Mouse (Mus musculus): ENCODE measurements at regions not wholly inside any gene's neighbourhood (a gene's known extent, or its start where the extent isn't known, plus 50 kb on each side); places are given as distances from the start of the nearest gene placed in this dataset.

GRCm38 (mm10) chr9:122525621-122526055 is 174.2 kb downstream of the Abhd5 start:
- Histone ChIP-seq H3K27me3 (ENCODE audit: control insufficient read depth, insufficient read depth, low read length) (no peaks in the 10 kb centered on the region), H3K36me3 (ENCODE audit: control insufficient read depth, insufficient read depth, low read length) (no peaks in the 10 kb centered on the region), H3K4me1 (ENCODE audit: control insufficient read depth, insufficient read depth, low read length) (no peaks in the 10 kb centered on the region), H3K4me3 (ENCODE audit: control insufficient read depth, low read depth, low read length) (no peak overlapping the region), H3K27ac (ENCODE audit: control insufficient read depth, insufficient read depth, low read depth, low read length) (no peak overlapping the region)
- TF ChIP-seq POLR2A (IDR thresholded peaks at IDR 0.05; ENCODE audit: control insufficient read depth, low read depth, low read length) (no peak), CTCF (IDR thresholded peaks at IDR 0.05; ENCODE audit: control insufficient read depth, insufficient read depth, insufficient replicate concordance, low read depth, low read length) (no peak)

GRCm38 (mm10) chr9:122528267-122528666 is 176.9 kb downstream of the Abhd5 start:
- Histone ChIP-seq H3K4me1 (ENCODE audit: control insufficient read depth, insufficient read depth, low read length) (no peaks in the 10 kb centered on the region), H3K27ac (ENCODE audit: control insufficient read depth, insufficient read depth, low read depth, low read length) (no peak overlapping the region), H3K27me3 (ENCODE audit: control insufficient read depth, insufficient read depth, low read length) (no peaks in the 10 kb centered on the region), H3K4me3 (ENCODE audit: control insufficient read depth, low read depth, low read length) (no peak overlapping the region), H3K36me3 (ENCODE audit: control insufficient read depth, insufficient read depth, low read length) (no peaks in the 10 kb centered on the region)
- TF ChIP-seq CTCF (IDR thresholded peaks at IDR 0.05; ENCODE audit: control insufficient read depth, insufficient read depth, insufficient replicate concordance, low read depth, low read length) (no peak), POLR2A (IDR thresholded peaks at IDR 0.05; ENCODE audit: control insufficient read depth, low read depth, low read length) (no peak)

GRCm38 (mm10) chr9:122529721-122530120 is 178.3 kb downstream of the Abhd5 start:
- Histone ChIP-seq H3K4me3 (ENCODE audit: control insufficient read depth, low read depth, low read length) (no peak overlapping the region), H3K4me1 (ENCODE audit: control insufficient read depth, insufficient read depth, low read length) (no peaks in the 10 kb centered on the region), H3K36me3 (ENCODE audit: control insufficient read depth, insufficient read depth, low read length) (no peaks in the 10 kb centered on the region), H3K27me3 (ENCODE audit: control insufficient read depth, insufficient read depth, low read length) (no peaks in the 10 kb centered on the region), H3K27ac (ENCODE audit: control insufficient read depth, insufficient read depth, low read depth, low read length) (no peak overlapping the region)
- no peak for TF ChIP-seq CTCF (IDR thresholded peaks at IDR 0.05; ENCODE audit: control insufficient read depth, insufficient read depth, insufficient replicate concordance, low read depth, low read length)
- TF ChIP-seq POLR2A (IDR thresholded peaks at IDR 0.05; ENCODE audit: control insufficient read depth, low read depth, low read length): no peak

GRCm38 (mm10) chr9:122531806-122532205 is 180.4 kb downstream of the Abhd5 start:
- H3K36me3 ChIP-seq (ENCODE audit: control insufficient read depth, insufficient read depth, low read length): no peaks in the 10 kb centered on the region
- no peak overlapping the region for H3K4me3 ChIP-seq (ENCODE audit: control insufficient read depth, low read depth, low read length)
- no peaks in the 10 kb centered on the region for H3K27me3 ChIP-seq (ENCODE audit: control insufficient read depth, insufficient read depth, low read length)
- H3K4me1 ChIP-seq (ENCODE audit: control insufficient read depth, insufficient read depth, low read length): no peaks in the 10 kb centered on the region
- no peak for TF ChIP-seq POLR2A (IDR thresholded peaks at IDR 0.05; ENCODE audit: control insufficient read depth, low read depth, low read length)
- TF ChIP-seq CTCF (IDR thresholded peaks at IDR 0.05; ENCODE audit: control insufficient read depth, insufficient read depth, insufficient replicate concordance, low read depth, low read length): no peak
- H3K27ac ChIP-seq (ENCODE audit: control insufficient read depth, insufficient read depth, low read depth, low read length): no peak overlapping the region

- Histone ChIP-seq H3K4me3 (ENCODE audit: control insufficient read depth, low read depth, low read length) (no peak overlapping the region), H3K27ac (ENCODE audit: control insufficient read depth, insufficient read depth, low read depth, low read length) (no peak overlapping the region), H3K4me1 (ENCODE audit: control insufficient read depth, insufficient read depth, low read length) (no peaks in the 10 kb centered on the region), H3K36me3 (ENCODE audit: control insufficient read depth, insufficient read depth, low read length) (no peaks in the 10 kb centered on the region), H3K27me3 (ENCODE audit: control insufficient read depth, insufficient read depth, low read length) (no peaks in the 10 kb centered on the region)
- TF ChIP-seq POLR2A (IDR thresholded peaks at IDR 0.05; ENCODE audit: control insufficient read depth, low read depth, low read length) (no peak), CTCF (IDR thresholded peaks at IDR 0.05; ENCODE audit: control insufficient read depth, insufficient read depth, insufficient replicate concordance, low read depth, low read length) (no peak)
Measured at GRCm38 (mm10) chr9:122534121-122534814, 182.9 kb downstream of the Abhd5 start.

GRCm38 (mm10) chr9:122534965-122535364 is 183.6 kb downstream of the Abhd5 start:
- TF ChIP-seq CTCF (IDR thresholded peaks at IDR 0.05; ENCODE audit: control insufficient read depth, insufficient read depth, insufficient replicate concordance, low read depth, low read length) (no peak), POLR2A (IDR thresholded peaks at IDR 0.05; ENCODE audit: control insufficient read depth, low read depth, low read length) (no peak)
- Histone ChIP-seq H3K4me3 (ENCODE audit: control insufficient read depth, low read depth, low read length) (no peak overlapping the region), H3K4me1 (ENCODE audit: control insufficient read depth, insufficient read depth, low read length) (no peaks in the 10 kb centered on the region), H3K27me3 (ENCODE audit: control insufficient read depth, insufficient read depth, low read length) (no peaks in the 10 kb centered on the region), H3K27ac (ENCODE audit: control insufficient read depth, insufficient read depth, low read depth, low read length) (no peak overlapping the region), H3K36me3 (ENCODE audit: control insufficient read depth, insufficient read depth, low read length) (no peaks in the 10 kb centered on the region)

- Histone ChIP-seq H3K4me3 (ENCODE audit: control insufficient read depth, low read depth, low read length) (no peak overlapping the region), H3K4me1 (ENCODE audit: control insufficient read depth, insufficient read depth, low read length) (no peaks in the 10 kb centered on the region), H3K36me3 (ENCODE audit: control insufficient read depth, insufficient read depth, low read length) (no peaks in the 10 kb centered on the region), H3K27ac (ENCODE audit: control insufficient read depth, insufficient read depth, low read depth, low read length) (no peak overlapping the region), H3K27me3 (ENCODE audit: control insufficient read depth, insufficient read depth, low read length) (no peaks in the 10 kb centered on the region)
- no peak for TF ChIP-seq POLR2A (IDR thresholded peaks at IDR 0.05; ENCODE audit: control insufficient read depth, low read depth, low read length)
- no peak for TF ChIP-seq CTCF (IDR thresholded peaks at IDR 0.05; ENCODE audit: control insufficient read depth, insufficient read depth, insufficient replicate concordance, low read depth, low read length)
Measured at GRCm38 (mm10) chr9:122540091-122540490, 188.7 kb downstream of the Abhd5 start.

All from testis, adult 2 months (tissue).